Mouse (Mus musculus) bone marrow macrophage, adult 2 months (primary cell): Measurements from ENCODE around the gene Prdx6.

ENCODE experiments used
- CTCF ChIP-seq: IDR thresholded peaks from 2 replicates; pipeline ENCODE4 v1.5.1; 2012; ENCODE audit warnings: low read depth, mild to moderate bottlenecking, low read length, moderate library complexity
- POLR2A ChIP-seq: IDR thresholded peaks from 2 replicates; pipeline ENCODE4 v1.6.1; 2012; ENCODE audit warnings: mild to moderate bottlenecking, low read depth, low read length, borderline replicate concordance

GRCm38 (mm10) chr1:161271461-161271810 is 20.4 kb upstream of the Prdx6 start:
- TF ChIP-seq CTCF (no peak), POLR2A (no peak)
